Mouse (Mus musculus) hindbrain, postnatal 0 days (tissue): ENCODE results near the gene Zan. TPM values are rescaled to one million over a fixed set of nuclear protein-coding genes. Genes with fewer than 3 reads are reported as not detected.
A peak's percentile ranks its signal among the peaks of the same experiment; 100 is the strongest.

ENCODE experiments used
- ATAC-seq: fragments of 200-750 bp; cut with Nextera tagmentation; 2 replicates; pipeline ENCODE4 v1.8.0; 2017; ENCODE audit warnings: mild to moderate bottlenecking, moderate TSS enrichment, moderate library complexity
- DNase-seq: peaks from one replicate; pipeline ENCODE4 v3.0.0-alpha.2; 2015; ENCODE audit warnings: low spot score
- H3K27ac ChIP-seq: fragments of 300-500 bp; sonication (generic); 2 replicates; pipeline ENCODE4 v1.5.1; 2014; ENCODE audit warnings: mild to moderate bottlenecking
- H3K27me3 ChIP-seq: fragments of 300-500 bp; sonication (generic); 2 replicates; pipeline ENCODE4 v1.6.1; 2014; ENCODE audit warnings: low read length, mixed read lengths; ENCODE audit not compliant: insufficient read depth
- H3K36me3 ChIP-seq: fragments of 300-500 bp; sonication (generic); 2 replicates; pipeline ENCODE4 v1.6.1; 2014; ENCODE audit warnings: low read length, mixed read lengths; ENCODE audit not compliant: insufficient read depth
- H3K4me1 ChIP-seq: fragments of 300-500 bp; sonication (generic); 2 replicates; pipeline ENCODE4 v1.6.1; 2014; ENCODE audit warnings: antibody characterized with exemption, low read length, mixed read lengths; ENCODE audit not compliant: insufficient read depth
- H3K4me2 ChIP-seq: fragments of 300-500 bp; sonication (generic); 2 replicates; pipeline ENCODE4 v1.6.1; 2014; ENCODE audit warnings: low read depth, mild to moderate bottlenecking, low read length, moderate library complexity, mixed read lengths
- H3K4me3 ChIP-seq: fragments of 300-500 bp; sonication (generic); 2 replicates; pipeline ENCODE4 v1.5.1; 2014; ENCODE audit warnings: low read length
- H3K9ac ChIP-seq: fragments of 300-500 bp; sonication (generic); replicated peaks from 2 replicates; pipeline ENCODE4 v1.6.1; 2014; ENCODE audit warnings: mild to moderate bottlenecking, low read length, moderate library complexity, mixed read lengths
- H3K9me3 ChIP-seq: fragments of 300-500 bp; sonication (generic); 2 replicates; pipeline ENCODE4 v1.6.1; 2016; ENCODE audit warnings: low read length, mixed read lengths
- CTCF ChIP-seq: IDR thresholded peaks from 2 replicates; pipeline ENCODE4 v1.5.1; 2016; ENCODE audit warnings: antibody characterized with exemption, control low read depth, low read depth
- WGBS: fragments of 180-500 bp; shearing (Covaris S2); extraction: QIAGEN DNeasy Blood & Tissue Kit; methylation state at CpG from one replicate; pipeline ENCODE4 v1.1.7; 2014; 5-methylcytosine and 5-hydroxymethylcytosine counted together
- polyA plus RNA-seq: library from polyadenylated mRNA; unstranded; fragments of >200 nt; fragmentation: Nextera tagmentation; extraction: Ambion mirVana; gene quantifications from 2 replicates; pipeline ENCODE4 v1.2.1, GENCODE M21; 2015
- total RNA-seq: library from RNA; depleted of rRNA; stranded (reverse); fragments of >200 nt; gene quantifications from 2 replicates; pipeline ENCODE4 v1.2.3, GENCODE M21; 2014

Gene Zan
- total and polyA plus RNA-seq, 2 experiments from 2014 or later, result 0.15 to 1.6 TPM

GRCm38 (mm10) chr5:137343869-137344268, 133.0 kb downstream of the Zan start:
- no peak for DNase-seq
- H3K9ac ChIP-seq, result no peak overlapping the region
- 0 out of 2 replicates have a peak, but pooled peaks cover 2% of the 10 kb centered on the region for H3K9me3 ChIP-seq
- no peak overlapping the region for H3K27ac ChIP-seq
- no peak overlapping the region for H3K4me3 ChIP-seq
- peak; percentile 26; the same call in 1 of the 2 replicates for TF ChIP-seq CTCF
- no peaks in the 10 kb centered on the region for H3K36me3 ChIP-seq
- H3K27me3 ChIP-seq, result 0 out of 2 replicates have a peak, but pooled peaks cover 3% of the 10 kb centered on the region
- ATAC-seq, result no peak
- no peak overlapping the region for H3K4me2 ChIP-seq
- peaks cover 12% of the 10 kb centered on the region for H3K4me1 ChIP-seq

GRCm38 (mm10) chr5:137343412-137343811, 133.5 kb downstream of the Zan start:
- no peak overlapping the region for H3K9ac ChIP-seq
- no peaks in the 10 kb centered on the region for H3K27me3 ChIP-seq
- DNase-seq (no peak), ATAC-seq (no peak)
- no peaks in the 10 kb centered on the region for H3K36me3 ChIP-seq
- no peak overlapping the region for H3K27ac ChIP-seq
- 0 out of 2 replicates have a peak, but pooled peaks cover 2% of the 10 kb centered on the region for H3K9me3 ChIP-seq
- 96% methylated on average over 5 of the region's 5 CpGs for WGBS
- H3K4me1 ChIP-seq, result peaks cover 9% of the 10 kb centered on the region
- H3K4me2 ChIP-seq, result no peak overlapping the region
- no peak for TF ChIP-seq CTCF
- H3K4me3 ChIP-seq, result no peak overlapping the region

DNA sequence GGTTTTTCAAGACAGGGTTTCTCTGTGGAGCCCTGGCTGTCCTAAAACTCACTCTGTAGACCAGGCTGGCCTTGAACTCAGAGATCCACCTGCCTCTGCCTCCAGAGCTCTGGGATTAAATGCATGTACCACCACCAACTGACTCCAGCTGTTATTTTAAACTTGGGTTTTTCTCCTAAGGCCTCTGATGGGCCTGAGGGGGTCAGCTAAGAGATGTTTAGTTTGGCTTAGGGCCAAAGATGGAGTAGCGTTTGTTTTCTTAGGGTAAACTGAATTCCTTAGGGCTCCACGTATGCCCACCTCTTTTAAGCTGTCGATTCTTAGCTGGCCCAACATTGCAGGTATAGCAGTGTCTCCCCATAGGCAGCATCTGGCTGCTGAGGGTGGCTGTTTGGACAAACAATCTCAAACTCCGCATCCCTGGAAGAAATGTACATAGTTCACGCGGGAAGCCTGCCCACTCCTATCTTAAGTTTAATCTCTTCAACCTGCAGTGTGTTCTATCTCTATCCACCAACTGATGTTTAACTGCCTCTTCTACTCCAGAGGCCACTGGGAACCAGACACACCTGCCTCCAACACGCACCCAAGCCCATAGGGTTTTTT, 134.4 kb downstream of the Zan start:
- TF ChIP-seq CTCF, result no peak
- WGBS, result 74% methylated on average over 7 of the region's 7 CpGs
- no peak overlapping the region for H3K27ac ChIP-seq

GRCm38 (mm10) chr5:137340222-137340621, 136.6 kb downstream of the Zan start:
- WGBS, result 72% methylated on average over 6 of the region's 6 CpGs
- Histone ChIP-seq H3K27me3 (no peaks in the 10 kb centered on the region), H3K4me3 (no peak overlapping the region), H3K27ac (peak overlapping the region; percentile 70), H3K4me1 (peaks cover 9% of the 10 kb centered on the region), H3K36me3 (no peaks in the 10 kb centered on the region), H3K9ac (no peak overlapping the region; the same call in 1 of the 2 replicates), H3K4me2 (peak overlapping the region; percentile 67; the same call in 1 of the 2 replicates), H3K9me3 (0 out of 2 replicates have a peak, but pooled peaks cover 2% of the 10 kb centered on the region)
- DNase-seq (no peak), ATAC-seq (no peak)
- TF ChIP-seq CTCF, result no peak

More for the DNA sequence above, 134.4 kb downstream of the Zan start:
- no peak overlapping the region for H3K9ac ChIP-seq
- no peak for DNase-seq
- H3K4me3 ChIP-seq, result no peak overlapping the region
- no peak for ATAC-seq
- 0 out of 2 replicates have a peak, but pooled peaks cover 2% of the 10 kb centered on the region for H3K9me3 ChIP-seq
- H3K36me3 ChIP-seq, result no peaks in the 10 kb centered on the region
- no peak overlapping the region for H3K4me2 ChIP-seq
- peaks cover 9% of the 10 kb centered on the region for H3K4me1 ChIP-seq
- H3K27me3 ChIP-seq, result no peaks in the 10 kb centered on the region

DNA sequence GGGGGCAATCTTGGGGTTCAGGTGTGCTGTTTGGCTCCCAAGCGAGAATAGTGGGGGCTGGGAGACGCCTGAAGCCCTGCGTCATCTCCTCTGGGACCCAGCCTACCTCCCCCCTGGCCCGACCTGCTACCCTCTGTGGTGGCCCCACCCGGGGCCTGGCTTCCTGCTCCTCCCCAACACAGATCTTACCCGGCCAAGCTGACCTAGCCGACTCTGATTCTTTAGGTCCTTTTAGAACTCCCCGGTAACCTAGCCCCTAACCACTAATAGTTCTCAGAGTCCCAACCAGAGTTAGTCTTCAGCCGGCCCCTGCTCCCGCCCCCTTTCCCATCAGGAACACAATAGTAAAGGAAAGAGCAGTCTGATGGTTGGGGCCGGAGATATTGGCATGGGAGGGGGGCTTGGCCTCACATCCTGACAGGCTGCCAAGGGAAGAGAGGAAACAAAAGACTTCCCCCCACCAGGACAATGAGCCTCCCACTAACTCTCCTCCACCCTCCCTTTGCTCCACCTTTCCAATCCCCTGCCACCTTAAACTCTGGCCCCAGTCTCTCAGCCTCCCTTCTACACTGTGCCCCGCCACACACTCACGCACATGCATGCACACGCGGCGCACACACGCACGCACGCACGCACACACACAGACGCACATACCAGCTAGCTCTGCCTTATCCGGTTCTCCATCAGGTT, 137.4 kb downstream of the Zan start:
- no peaks in the 10 kb centered on the region for H3K27me3 ChIP-seq
- whole genome bisulfite sequencing, result 1% methylated on average over 22 of the region's 22 CpGs
- ATAC-seq, result peak; percentile 68
- no peaks in the 10 kb centered on the region for H3K36me3 ChIP-seq
- peak overlapping the region; percentile 40 for H3K4me3 ChIP-seq
- no peak for TF ChIP-seq CTCF
- peaks cover 9% of the 10 kb centered on the region for H3K4me1 ChIP-seq
- peak overlapping the region; percentile 70 for H3K27ac ChIP-seq
- DNase-seq, result peak; percentile 64
- 0 out of 2 replicates have a peak, but pooled peaks cover 2% of the 10 kb centered on the region for H3K9me3 ChIP-seq
- peak overlapping the region; percentile 67 for H3K4me2 ChIP-seq
- H3K9ac ChIP-seq, result peak overlapping the region; percentile 56

- Histone ChIP-seq H3K4me1 (peaks cover 9% of the 10 kb centered on the region), H3K9ac (peak overlapping the region; percentile 56), H3K9me3 (0 out of 2 replicates have a peak, but pooled peaks cover 1% of the 10 kb centered on the region), H3K36me3 (no peaks in the 10 kb centered on the region), H3K4me2 (peak overlapping the region; percentile 67), H3K4me3 (peak overlapping the region; percentile 40), H3K27me3 (no peaks in the 10 kb centered on the region), H3K27ac (peak overlapping the region; percentile 70)
- TF ChIP-seq CTCF, result no peak
- WGBS, result 3% methylated on average over 11 of the region's 11 CpGs
- DNase-seq, result peak; percentile 66
- ATAC-seq, result peak; percentile 36
Measured at GRCm38 (mm10) chr5:137338663-137339289, 138.1 kb downstream of the Zan start.
